Mouse (Mus musculus) heart, embryonic 16.5 days (tissue): ENCODE measurements around the gene Svs3a. TPM values are rescaled to one million over a fixed set of nuclear protein-coding genes. Genes with fewer than 3 reads are reported as not detected.
"Not testable (repeated sequence)": the region's sequence is repeated elsewhere in the genome, so short reads cannot be mapped to it uniquely, and the experiment has no call there.

Experiments
- ATAC-seq: fragments of 200-750 bp; cut with Nextera tagmentation; replicated peaks from 2 replicates; pipeline ENCODE4 v1.8.0; 2017; ENCODE audit warnings: moderate number of reproducible peaks; ENCODE audit not compliant: insufficient read depth, low FRiP score; ENCODE audit errors: extremely low read depth
- H3K27ac ChIP-seq: fragments of 300-500 bp; sonication (generic); 2 replicates; pipeline ENCODE4 v1.5.1; 2014; ENCODE audit warnings: mild to moderate bottlenecking, low read length, control low read depth, moderate library complexity
- H3K27me3 ChIP-seq: fragments of 300-500 bp; sonication (generic); 2 replicates; pipeline ENCODE4 v1.6.1; 2014; ENCODE audit warnings: low read length, mixed read lengths; ENCODE audit not compliant: control insufficient read depth, insufficient read depth
- H3K36me3 ChIP-seq: fragments of 300-500 bp; sonication (generic); 2 replicates; pipeline ENCODE4 v1.6.1; 2014; ENCODE audit not compliant: control insufficient read depth, insufficient read depth
- H3K4me1 ChIP-seq: fragments of 300-500 bp; sonication (generic); 2 replicates; pipeline ENCODE4 v1.6.1; 2014; ENCODE audit warnings: low read length, mixed read lengths; ENCODE audit not compliant: control insufficient read depth, insufficient read depth
- H3K4me2 ChIP-seq: fragments of 300-500 bp; sonication (generic); 2 replicates; pipeline ENCODE4 v1.6.1; 2014; ENCODE audit warnings: low read depth, mild to moderate bottlenecking, control low read depth, low read length
- H3K4me3 ChIP-seq: fragments of 300-500 bp; sonication (generic); 2 replicates; pipeline ENCODE4 v1.5.1; 2014; ENCODE audit warnings: mild to moderate bottlenecking, control low read depth, low read length
- H3K9ac ChIP-seq: fragments of 300-500 bp; sonication (generic); 2 replicates; pipeline ENCODE4 v1.6.1; 2014; ENCODE audit warnings: low read length, control low read depth
- H3K9me3 ChIP-seq: fragments of 300-500 bp; sonication (generic); replicated peaks from 2 replicates; pipeline ENCODE4 v1.6.1; 2016; ENCODE audit warnings: low read length; ENCODE audit not compliant: control insufficient read depth
- WGBS: fragments of 180-500 bp; shearing (Covaris S2); extraction: QIAGEN DNeasy Blood & Tissue Kit; methylation state at CpG from one replicate; pipeline ENCODE4 v1.1.7; 2014; 5-methylcytosine and 5-hydroxymethylcytosine counted together
- polyA plus RNA-seq: library from polyadenylated mRNA; unstranded; fragments of >200 nt; fragmentation: Nextera tagmentation; extraction: Ambion mirVana; gene quantifications from 2 replicates; pipeline ENCODE4 v1.2.1, GENCODE M21; 2015

The Svs3a gene
- not detected in 2 replicates for polyA plus RNA-seq

DNA sequence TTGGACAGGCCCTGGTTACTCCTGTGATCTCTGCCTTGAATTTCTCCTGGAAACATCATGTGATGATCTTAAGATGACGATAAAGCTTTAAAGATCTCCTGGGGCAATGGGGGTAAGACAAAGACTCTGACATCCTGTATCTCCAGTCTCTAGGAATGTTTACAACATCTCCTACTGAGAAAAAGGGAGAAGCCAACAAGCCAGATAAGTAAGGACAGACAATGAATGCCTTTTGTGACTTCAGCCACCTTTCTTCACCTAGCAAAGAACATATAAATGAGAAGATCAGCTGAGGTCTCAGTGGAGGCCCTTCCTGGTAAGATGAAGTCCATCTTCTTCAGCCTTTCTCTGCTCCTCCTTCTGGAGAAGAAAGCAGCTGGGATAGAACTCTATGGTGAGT is at the start of gene Svs3a:
Svs3a (plus strand) TSS at position 301 of the 400 bp plus-strand sequence.
- H3K9ac ChIP-seq, H3K4me3 ChIP-seq, H3K27me3 ChIP-seq, H3K36me3 ChIP-seq, H3K4me2 ChIP-seq, H3K4me1 ChIP-seq, H3K27ac ChIP-seq, H3K9me3 ChIP-seq, ATAC-seq: not testable (repeated sequence)
- 67% methylated on average over 1 of the region's 1 CpGs for WGBS

- H3K4me3 ChIP-seq, H3K9ac ChIP-seq, H3K4me2 ChIP-seq, H3K27ac ChIP-seq, ATAC-seq, H3K9me3 ChIP-seq, H3K4me1 ChIP-seq, H3K27me3 ChIP-seq, H3K36me3 ChIP-seq: not testable (repeated sequence)
- 72% methylated on average over 1 of the region's 1 CpGs for WGBS
Measured at GRCm38 (mm10) chr2:164256540-164256939, 32.5 kb upstream of the Svs3a start, which contains the start of gene Svs3b. TSS of gene Svs3b (minus strand) at chr2:164256640.

GRCm38 (mm10) chr2:164278359-164278758 is 10.7 kb upstream of the Svs3a start, which contains the start of gene Svs4:
TSS of gene Svs4 (minus strand) at chr2:164278459.
- Histone ChIP-seq H3K36me3 (no peaks in the 10 kb centered on the region), H3K27ac (no peak within 1 kb of the TSS), H3K4me2 (no peak within 1 kb of the TSS), H3K4me3 (no peak within 1 kb of the TSS), H3K4me1 (no peaks in the 10 kb centered on the region), H3K27me3 (no peaks in the 10 kb centered on the region), H3K9ac (no peak within 1 kb of the TSS), H3K9me3 (no peaks in the 10 kb centered on the region)
- no peak for ATAC-seq
- WGBS: 79% methylated on average over 4 of the region's 4 CpGs

DNA sequence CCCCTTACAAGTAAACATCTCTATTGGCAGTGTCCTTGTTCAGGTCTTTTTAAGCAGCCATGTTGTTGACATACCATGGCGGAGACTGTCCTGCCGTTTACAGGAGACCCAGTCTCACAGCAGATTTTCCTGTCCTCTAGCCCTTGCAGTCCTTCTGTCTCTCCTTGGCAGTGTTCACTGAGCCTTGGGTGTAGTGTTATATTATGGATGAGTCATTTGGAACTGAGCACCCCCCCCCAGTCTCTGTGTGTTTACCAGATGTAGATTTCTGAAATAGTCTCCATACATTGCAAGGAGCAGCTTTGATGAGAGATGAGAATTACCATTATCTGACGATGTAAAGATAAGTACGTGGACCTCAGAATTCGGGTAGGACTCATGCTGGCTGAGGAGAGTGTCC is 23.5 kb downstream of the Svs3a start:
- WGBS: 72% methylated on average over 5 of the region's 5 CpGs
- H3K36me3 ChIP-seq: no peaks in the 10 kb centered on the region
- H3K27me3 ChIP-seq: no peaks in the 10 kb centered on the region
- H3K27ac ChIP-seq: no peak overlapping the region
- no peak for ATAC-seq
- H3K4me3 ChIP-seq: no peak overlapping the region
- no peak overlapping the region for H3K9ac ChIP-seq
- H3K4me2 ChIP-seq: no peak overlapping the region
- no peaks in the 10 kb centered on the region for H3K4me1 ChIP-seq
- H3K9me3 ChIP-seq: no peaks in the 10 kb centered on the region

- not testable (repeated sequence) for H3K9me3 ChIP-seq, H3K4me1 ChIP-seq, ATAC-seq, H3K27me3 ChIP-seq, H3K4me2 ChIP-seq, H3K27ac ChIP-seq, H3K9ac ChIP-seq, H3K4me3 ChIP-seq, H3K36me3 ChIP-seq
Measured at GRCm38 (mm10) chr2:164315460-164315859, 26.4 kb downstream of the Svs3a start.

- WGBS: 74% methylated on average over 1 of the region's 1 CpGs
- H3K36me3 ChIP-seq, H3K9ac ChIP-seq, H3K27me3 ChIP-seq, ATAC-seq, H3K9me3 ChIP-seq, H3K27ac ChIP-seq, H3K4me3 ChIP-seq, H3K4me1 ChIP-seq, H3K4me2 ChIP-seq: not testable (repeated sequence)
Measured at GRCm38 (mm10) chr2:164316451-164316850, 27.4 kb downstream of the Svs3a start, which contains the start of gene Svs6. TSS of gene Svs6 (plus strand) at chr2:164316751.

- WGBS: 80% methylated on average over 6 of the region's 6 CpGs
- no peak overlapping the region for H3K27ac ChIP-seq
- H3K9ac ChIP-seq: no peak overlapping the region
- no peaks in the 10 kb centered on the region for H3K27me3 ChIP-seq
- no peak overlapping the region for H3K4me2 ChIP-seq
- H3K4me1 ChIP-seq: no peaks in the 10 kb centered on the region
- no peak overlapping the region for H3K4me3 ChIP-seq
- no peaks in the 10 kb centered on the region for H3K9me3 ChIP-seq
- H3K36me3 ChIP-seq: no peaks in the 10 kb centered on the region
- ATAC-seq: no peak
Measured at GRCm38 (mm10) chr2:164320983-164321382, 31.9 kb downstream of the Svs3a start.

GRCm38 (mm10) chr2:164332440-164332839 is 43.4 kb downstream of the Svs3a start, which contains the start of gene Svs5:
TSS of gene Svs5 (plus strand) at chr2:164332740.
- not testable (repeated sequence) for H3K27ac ChIP-seq, H3K9me3 ChIP-seq, H3K9ac ChIP-seq, H3K4me3 ChIP-seq, H3K27me3 ChIP-seq, H3K4me1 ChIP-seq, ATAC-seq, H3K4me2 ChIP-seq, H3K36me3 ChIP-seq
- 52% methylated on average over 3 of the region's 3 CpGs for WGBS
